Mouse (Mus musculus) erythroblast, embryonic 14.5 days (primary cell): ENCODE data around the gene Rabgap1l.

Experiments used
- GATA1 ChIP-seq: IDR thresholded peaks from 2 replicates; pipeline ENCODE4 v1.6.1; 2012; ENCODE audit warnings: low read length, inconsistent platforms, mixed read lengths
- TAL1 ChIP-seq: IDR thresholded peaks from 3 replicates; pipeline ENCODE4 v1.6.1; 2012; ENCODE audit warnings: low read length, inconsistent platforms, mixed read lengths

DNA sequence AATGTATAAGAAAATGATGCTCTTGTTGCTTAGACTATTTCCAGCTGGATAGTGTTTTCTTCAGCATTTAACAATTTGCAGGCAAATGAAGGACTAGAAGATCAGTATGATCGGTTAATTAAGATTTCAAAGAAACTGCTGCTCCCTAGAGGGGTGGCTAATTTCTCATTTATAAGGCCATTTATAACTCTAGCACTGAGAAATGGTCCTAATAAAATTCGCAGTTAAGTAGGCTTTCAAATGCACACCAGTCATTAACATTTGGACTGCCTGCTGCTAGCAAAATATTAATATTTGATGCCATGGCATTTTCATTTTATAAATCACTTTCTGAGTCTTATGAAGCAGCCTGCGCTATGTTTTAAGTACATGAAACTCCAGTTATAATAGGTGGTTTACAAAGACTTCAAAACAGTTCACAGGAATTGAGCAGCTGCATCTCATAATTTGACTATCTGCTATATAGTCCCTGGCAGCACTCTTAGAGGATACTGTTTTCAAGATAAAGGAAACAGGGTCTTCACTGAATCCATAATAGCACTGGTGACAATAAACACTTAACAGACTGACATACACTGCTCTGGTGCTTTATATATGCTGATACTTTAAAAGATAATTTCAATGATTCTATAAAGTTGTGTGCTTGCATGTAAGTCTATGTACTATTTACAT, 296.0 kb downstream of the Rabgap1l start:
- no peak for TF ChIP-seq TAL1
- TF ChIP-seq GATA1 = no peak
